Mouse (Mus musculus) limb, embryonic 14.5 days (tissue): Measurements from ENCODE around the gene Axdnd1. TPM values are rescaled to one million over a fixed set of nuclear protein-coding genes. Genes with fewer than 3 reads are reported as not detected.

ENCODE experiments used
- ATAC-seq: fragments of 200-750 bp; cut with Nextera tagmentation; 2 replicates; pipeline ENCODE4 v1.8.0; 2017; ENCODE audit warnings: low read depth, moderate number of reproducible peaks, moderate TSS enrichment; ENCODE audit not compliant: low FRiP score
- DNase-seq: peaks from one replicate; pipeline ENCODE4 v3.0.0-alpha.2; 2015; ENCODE audit warnings: low spot score
- H3K27ac ChIP-seq: fragments of 300-500 bp; sonication (generic); replicated peaks from 2 replicates; pipeline ENCODE4 v1.5.1; 2014; ENCODE audit warnings: low read depth, mild to moderate bottlenecking, low read length, moderate library complexity, mixed read lengths
- H3K27me3 ChIP-seq: fragments of 300-500 bp; sonication (generic); 2 replicates; pipeline ENCODE4 v1.6.1; 2014; ENCODE audit warnings: low read length, mixed read lengths; ENCODE audit not compliant: control insufficient read depth, insufficient read depth
- H3K36me3 ChIP-seq: fragments of 300-500 bp; sonication (generic); 2 replicates; pipeline ENCODE4 v1.6.1; 2014; ENCODE audit warnings: mild to moderate bottlenecking, low read length, moderate library complexity, mixed read lengths; ENCODE audit not compliant: control insufficient read depth, insufficient read depth
- H3K4me1 ChIP-seq: fragments of 300-500 bp; sonication (generic); 2 replicates; pipeline ENCODE4 v1.6.1; 2014; ENCODE audit warnings: antibody characterized with exemption, low read length, mixed read lengths; ENCODE audit not compliant: control insufficient read depth, insufficient read depth
- H3K4me2 ChIP-seq: fragments of 300-500 bp; sonication (generic); replicated peaks from 2 replicates; pipeline ENCODE4 v1.6.1; 2014; ENCODE audit warnings: low read depth, mild to moderate bottlenecking, low read length, moderate library complexity; ENCODE audit not compliant: severe bottlenecking
- H3K4me3 ChIP-seq: fragments of 300-500 bp; sonication (generic); replicated peaks from 2 replicates; pipeline ENCODE4 v1.5.1; 2014; ENCODE audit warnings: low read length
- H3K9ac ChIP-seq: fragments of 300-500 bp; sonication (generic); 2 replicates; pipeline ENCODE4 v1.6.1; 2014; ENCODE audit warnings: mild to moderate bottlenecking, low read depth, low read length, moderate library complexity; ENCODE audit not compliant: severe bottlenecking
- H3K9me3 ChIP-seq: fragments of 300-500 bp; sonication (generic); 2 replicates; pipeline ENCODE4 v1.6.1; 2016; ENCODE audit warnings: low read length; ENCODE audit not compliant: control insufficient read depth
- POLR2A ChIP-seq: fragments of 200-500 bp; IDR thresholded peaks from 2 replicates; pipeline ENCODE4 v1.8.0; 2012; ENCODE audit warnings: inconsistent platforms, mild to moderate bottlenecking, moderate library complexity, borderline replicate concordance; ENCODE audit not compliant: insufficient read depth, insufficient read length; ENCODE audit errors: extremely low read depth
- WGBS: fragments of 180-500 bp; shearing (Covaris S2); extraction: QIAGEN DNeasy Blood & Tissue Kit; methylation state at CpG from one replicate; pipeline ENCODE4 v1.1.7; 2014; 5-methylcytosine and 5-hydroxymethylcytosine counted together
- polyA plus RNA-seq, 2 experiments: library from polyadenylated mRNA; depleted of rRNA in 1 of 2; stranded (reverse) in 1 of 2; unstranded in 1 of 2; fragments of >200 nt; fragmentation: Nextera tagmentation in 1 of 2; extraction: Ambion mirVana in 1 of 2; gene quantifications; 2 replicates each; pipeline versions ENCODE4 v1.2.1 to v1.2.3; 2012 to 2014

Axdnd1 gene
- polyA plus RNA-seq, 2 experiments, result 0.39 TPM; not detected in 1

DNA sequence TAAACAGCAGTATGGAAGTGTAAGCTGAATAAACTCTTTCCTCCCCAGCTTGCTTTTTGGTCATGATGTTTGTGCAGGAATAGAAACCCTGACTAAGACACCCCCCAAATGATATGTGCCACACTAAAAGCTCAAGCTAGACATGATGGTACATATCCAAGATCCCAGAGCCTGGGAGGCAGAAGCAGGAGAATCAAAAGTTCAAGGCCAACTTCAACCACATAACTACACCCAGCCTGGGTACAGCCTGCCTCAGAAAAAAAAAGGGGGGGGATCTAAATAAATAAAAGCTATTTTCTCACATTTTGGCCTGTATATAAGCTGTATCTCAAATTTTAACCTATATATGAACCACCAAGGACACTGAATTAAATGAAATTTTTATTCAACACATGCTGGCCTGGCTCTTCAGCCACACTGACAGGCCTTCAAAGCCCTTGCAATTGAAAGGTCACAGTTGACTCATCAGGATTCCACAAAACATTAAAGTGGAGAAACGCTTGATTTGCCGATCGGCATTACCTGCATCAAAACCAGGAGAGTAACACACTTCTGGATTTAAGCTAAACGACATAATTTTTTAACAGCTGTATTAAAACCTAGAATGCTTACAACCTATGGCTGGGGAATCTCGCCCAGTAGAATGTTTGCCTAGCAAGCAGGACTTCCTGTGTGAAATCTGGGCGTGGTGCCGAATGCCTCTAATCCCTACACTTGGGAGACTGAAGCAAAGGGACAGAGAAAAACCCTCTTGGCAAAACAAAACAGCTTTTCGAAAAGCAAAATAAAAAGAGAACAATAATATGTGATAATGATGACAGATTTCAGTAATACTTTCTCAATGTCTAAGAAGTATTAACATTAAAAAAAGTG, 43.3 kb upstream of the Axdnd1 start:
- H3K4me2 ChIP-seq, result no peak overlapping the region
- no peaks in the 10 kb centered on the region for H3K4me1 ChIP-seq
- ATAC-seq, result no peak
- no peaks in the 10 kb centered on the region for H3K9me3 ChIP-seq
- 88% methylated on average over 8 of the region's 8 CpGs for WGBS
- peaks cover 15% of the 10 kb centered on the region for H3K36me3 ChIP-seq
- no peak for TF ChIP-seq POLR2A
- H3K27me3 ChIP-seq, result no peaks in the 10 kb centered on the region
- no peak for DNase-seq
- no peak overlapping the region for H3K9ac ChIP-seq
- H3K27ac ChIP-seq, result no peak overlapping the region
- H3K4me3 ChIP-seq, result no peak overlapping the region

DNA sequence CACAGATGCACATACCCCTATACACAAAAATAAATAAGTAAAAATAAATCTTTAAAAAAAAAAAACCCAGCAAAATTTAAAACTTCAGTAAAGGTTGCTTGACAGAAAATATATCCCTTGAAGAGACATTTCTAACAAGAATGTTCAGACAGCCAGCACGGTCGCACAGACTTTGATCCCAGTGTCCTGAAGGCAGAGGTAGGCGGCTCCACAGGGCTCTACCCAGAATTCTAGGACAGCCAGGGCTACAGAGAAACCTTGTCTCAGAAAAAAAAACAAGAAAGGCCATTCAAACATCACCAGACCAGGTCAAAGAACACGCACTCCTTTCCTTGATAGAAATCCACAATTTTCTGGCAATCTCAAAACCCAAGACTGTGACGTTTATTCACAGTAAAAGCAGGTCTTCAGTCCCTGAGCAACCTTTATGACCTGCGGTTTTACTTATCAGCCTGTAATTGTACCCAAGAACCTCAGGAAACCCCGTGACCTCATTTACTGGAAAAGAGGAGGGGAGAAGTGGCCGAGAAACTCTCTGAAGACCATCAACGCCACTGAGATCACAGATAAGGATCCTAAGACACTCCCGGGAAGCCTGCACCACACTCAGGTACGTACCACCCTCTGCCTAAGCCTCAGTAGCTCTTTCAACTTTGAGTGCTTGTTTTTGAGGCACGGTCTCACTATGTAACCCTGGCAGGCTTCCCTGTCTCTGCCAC, 41.5 kb upstream of the Axdnd1 start:
- DNase-seq, result no peak
- Histone ChIP-seq H3K27me3 (no peaks in the 10 kb centered on the region), H3K27ac (no peak overlapping the region), H3K4me3 (no peak overlapping the region), H3K36me3 (peaks cover 15% of the 10 kb centered on the region), H3K9me3 (no peaks in the 10 kb centered on the region), H3K4me1 (no peaks in the 10 kb centered on the region), H3K4me2 (no peak overlapping the region), H3K9ac (no peak overlapping the region)
- ATAC-seq, result no peak
- no peak for TF ChIP-seq POLR2A
- 68% methylated on average over 12 of the region's 12 CpGs for WGBS

DNA sequence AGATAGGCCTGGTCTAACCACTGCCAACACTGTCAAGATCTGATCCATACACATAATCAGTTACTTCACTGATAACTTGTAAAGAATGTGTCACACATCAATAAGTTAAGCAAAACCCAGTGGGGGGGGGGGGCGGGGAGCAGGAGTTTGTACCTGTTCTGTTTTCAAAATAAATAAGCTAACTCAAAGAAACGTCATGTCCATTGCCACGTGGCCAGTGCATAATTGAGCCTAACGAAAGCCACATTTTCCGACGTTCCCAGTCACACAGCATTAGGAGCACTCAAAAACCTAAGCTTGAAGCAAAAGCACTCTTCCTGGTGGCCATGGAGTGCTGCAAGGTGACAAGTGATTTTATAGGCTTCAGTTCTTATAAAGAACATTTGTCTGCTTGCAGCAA, 40.1 kb upstream of the Axdnd1 start:
- peaks cover 17% of the 10 kb centered on the region for H3K36me3 ChIP-seq
- H3K9me3 ChIP-seq, result no peaks in the 10 kb centered on the region
- 28% methylated on average over 6 of the region's 6 CpGs for WGBS
- H3K4me2 ChIP-seq, result no peak overlapping the region
- no peaks in the 10 kb centered on the region for H3K4me1 ChIP-seq
- no peak for DNase-seq
- H3K9ac ChIP-seq, result no peak overlapping the region
- no peak overlapping the region for H3K27ac ChIP-seq
- no peak overlapping the region for H3K4me3 ChIP-seq
- no peaks in the 10 kb centered on the region for H3K27me3 ChIP-seq
- no peak for ATAC-seq
- TF ChIP-seq POLR2A, result no peak

DNA sequence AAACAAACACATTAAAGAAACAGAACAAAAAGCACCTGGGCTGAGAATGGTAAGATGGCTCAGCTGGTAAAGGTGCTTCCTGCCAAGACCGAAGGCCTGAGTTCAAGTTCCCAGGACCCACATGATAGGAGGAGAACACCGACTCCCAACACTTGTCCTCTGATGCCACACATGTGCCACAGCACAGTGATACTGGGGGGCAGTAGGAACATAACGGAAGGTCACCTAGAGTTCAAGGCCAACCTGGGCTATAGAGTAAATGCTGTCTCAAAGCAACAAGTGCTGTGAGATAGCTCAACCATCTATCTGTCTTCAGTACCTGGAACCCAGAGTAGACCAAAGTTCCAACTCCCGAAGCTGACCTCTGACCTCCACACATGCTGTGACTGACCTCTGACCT, 39.3 kb upstream of the Axdnd1 start:
- H3K9me3 ChIP-seq, result no peaks in the 10 kb centered on the region
- DNase-seq (no peak), ATAC-seq (no peak)
- H3K36me3 ChIP-seq, result peaks cover 19% of the 10 kb centered on the region; the same call in 1 of the 2 replicates
- no peaks in the 10 kb centered on the region for H3K27me3 ChIP-seq
- H3K4me1 ChIP-seq, result no peaks in the 10 kb centered on the region
- WGBS, result 87% methylated on average over 4 of the region's 4 CpGs
- no peak overlapping the region for H3K4me2 ChIP-seq
- no peak overlapping the region for H3K27ac ChIP-seq
- no peak overlapping the region for H3K4me3 ChIP-seq
- H3K9ac ChIP-seq, result no peak overlapping the region
- no peak for TF ChIP-seq POLR2A

DNA sequence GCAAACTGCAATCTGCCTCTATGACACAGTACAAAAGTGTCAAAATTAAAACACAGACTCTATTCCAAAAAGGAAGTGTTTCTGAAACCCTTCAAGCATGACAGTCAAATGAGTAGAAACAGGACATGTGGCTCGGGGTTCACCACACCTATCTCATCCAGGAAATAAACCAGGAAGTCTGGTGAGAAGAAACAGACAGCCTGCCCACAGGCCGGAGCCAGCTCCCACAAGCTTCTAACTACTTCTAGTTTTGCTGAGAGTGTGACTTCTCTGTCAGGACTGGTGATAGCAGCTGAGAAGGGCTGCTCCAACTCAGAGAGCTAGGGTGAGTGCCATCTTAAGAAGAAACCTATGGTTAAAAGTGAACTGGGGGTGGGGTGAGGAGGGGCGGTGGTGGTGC, 38.7 kb upstream of the Axdnd1 start:
- TF ChIP-seq POLR2A, result no peak
- no peaks in the 10 kb centered on the region for H3K27me3 ChIP-seq
- no peak overlapping the region for H3K27ac ChIP-seq
- H3K4me3 ChIP-seq, result no peak overlapping the region
- H3K4me2 ChIP-seq, result no peak overlapping the region
- ATAC-seq (no peak), DNase-seq (no peak)
- no peak overlapping the region for H3K9ac ChIP-seq
- no peaks in the 10 kb centered on the region for H3K4me1 ChIP-seq
- peaks cover 24% of the 10 kb centered on the region for H3K36me3 ChIP-seq
- 78% methylated on average over 3 of the region's 3 CpGs for WGBS
- no peaks in the 10 kb centered on the region for H3K9me3 ChIP-seq
